Mouse (Mus musculus) neural tube, embryonic 12.5 days (tissue): ENCODE results near the gene Neurl2. TPM values are rescaled to one million over a fixed set of nuclear protein-coding genes. Genes with fewer than 3 reads are reported as not detected.
A peak's percentile ranks its signal among the peaks of the same experiment; 100 is the strongest.

Source experiments
- ATAC-seq: fragments of 200-750 bp; cut with Nextera tagmentation; 2 replicates; pipeline ENCODE4 v1.8.0; 2017; ENCODE audit warnings: low read depth, mild to moderate bottlenecking, moderate TSS enrichment, moderate library complexity; ENCODE audit not compliant: low FRiP score
- H3K27ac ChIP-seq: fragments of 300-500 bp; sonication (generic); 2 replicates; pipeline ENCODE4 v1.5.1; 2016
- H3K27me3 ChIP-seq: fragments of 300-500 bp; sonication (generic); replicated peaks from 2 replicates; pipeline ENCODE4 v1.6.1; 2016; ENCODE audit warnings: mild to moderate bottlenecking
- H3K36me3 ChIP-seq: fragments of 300-500 bp; sonication (generic); 2 replicates; pipeline ENCODE4 v1.6.1; 2016; ENCODE audit warnings: mild to moderate bottlenecking
- H3K4me1 ChIP-seq: fragments of 300-500 bp; sonication (generic); 2 replicates; pipeline ENCODE4 v1.6.1; 2016
- H3K4me2 ChIP-seq: fragments of 300-500 bp; sonication (generic); replicated peaks from 2 replicates; pipeline ENCODE4 v1.6.1; 2016; ENCODE audit warnings: mild to moderate bottlenecking
- H3K4me3 ChIP-seq: fragments of 300-500 bp; sonication (generic); 2 replicates; pipeline ENCODE4 v1.5.1; 2016
- H3K9ac ChIP-seq: fragments of 300-500 bp; sonication (generic); 2 replicates; pipeline ENCODE4 v1.6.1; 2016; ENCODE audit warnings: mild to moderate bottlenecking
- H3K9me3 ChIP-seq: fragments of 300-500 bp; sonication (generic); 2 replicates; pipeline ENCODE4 v1.6.1; 2016; ENCODE audit warnings: mild to moderate bottlenecking
- WGBS: fragments of 180-500 bp; shearing (Covaris S2); methylation state at CpG from one replicate; pipeline ENCODE4 v1.1.7; 2016; 5-methylcytosine and 5-hydroxymethylcytosine counted together
- polyA plus RNA-seq: library from polyadenylated mRNA; unstranded; fragments of >200 nt; fragmentation: Nextera tagmentation; extraction: Ambion mirVana; gene quantifications from 2 replicates; pipeline ENCODE4 v1.2.1, GENCODE M21; 2016

The Neurl2 gene
- polyA plus RNA-seq, 1 experiment from 2014 or later: 4.5 TPM

- no peak overlapping the region for H3K4me3 ChIP-seq
- H3K36me3 ChIP-seq: peaks cover 52% of the 10 kb centered on the region
- WGBS: 94% methylated on average over 18 of the region's 18 CpGs
- no peak overlapping the region for H3K4me2 ChIP-seq
- ATAC-seq: no peak
- H3K9me3 ChIP-seq: no peaks in the 10 kb centered on the region
- H3K27ac ChIP-seq: no peak overlapping the region
- no peaks in the 10 kb centered on the region for H3K4me1 ChIP-seq
- H3K9ac ChIP-seq: no peak overlapping the region
- H3K27me3 ChIP-seq: no peaks in the 10 kb centered on the region
These were observed 41.4 kb downstream of the Neurl2 start for GRCm38 (mm10) chr2:164791841-164792261.

- ATAC-seq: no peak
- H3K9me3 ChIP-seq: no peaks in the 10 kb centered on the region
These were observed 42.8 kb downstream of the Neurl2 start for GRCm38 (mm10) chr2:164790451-164790850.

GRCm38 (mm10) chr2:164788411-164788810 is 44.8 kb downstream of the Neurl2 start:
- H3K9ac ChIP-seq: no peak overlapping the region
- no peak overlapping the region for H3K4me3 ChIP-seq
- peaks cover 24% of the 10 kb centered on the region for H3K36me3 ChIP-seq
- H3K27me3 ChIP-seq: no peaks in the 10 kb centered on the region
- H3K4me2 ChIP-seq: no peak overlapping the region
- no peaks in the 10 kb centered on the region for H3K9me3 ChIP-seq
- 81% methylated on average over 4 of the region's 4 CpGs for WGBS
- no peak for ATAC-seq
- H3K27ac ChIP-seq: no peak overlapping the region
- no peaks in the 10 kb centered on the region for H3K4me1 ChIP-seq

More at GRCm38 (mm10) chr2:164790451-164790850, 42.8 kb downstream of the Neurl2 start:
- H3K27ac ChIP-seq: no peak overlapping the region
- no peak overlapping the region for H3K4me2 ChIP-seq
- H3K27me3 ChIP-seq: no peaks in the 10 kb centered on the region
- H3K9ac ChIP-seq: no peak overlapping the region
- H3K36me3 ChIP-seq: peaks cover 38% of the 10 kb centered on the region
- no peak overlapping the region for H3K4me3 ChIP-seq
- 85% methylated on average over 4 of the region's 4 CpGs for WGBS
- H3K4me1 ChIP-seq: no peaks in the 10 kb centered on the region

GRCm38 (mm10) chr2:164787779-164788178 is 45.5 kb downstream of the Neurl2 start:
- no peaks in the 10 kb centered on the region for H3K9me3 ChIP-seq
- H3K4me2 ChIP-seq: no peak overlapping the region
- no peaks in the 10 kb centered on the region for H3K4me1 ChIP-seq
- no peak overlapping the region for H3K27ac ChIP-seq
- H3K4me3 ChIP-seq: no peak overlapping the region
- no peak for ATAC-seq
- H3K36me3 ChIP-seq: peaks cover 18% of the 10 kb centered on the region
- H3K27me3 ChIP-seq: no peaks in the 10 kb centered on the region
- H3K9ac ChIP-seq: no peak overlapping the region
- 84% methylated on average over 10 of the region's 10 CpGs for WGBS

- WGBS: 89% methylated on average over 3 of the region's 3 CpGs
- peak overlapping the region; percentile 93 for H3K4me2 ChIP-seq
These were observed 46.2 kb downstream of the Neurl2 start for GRCm38 (mm10) chr2:164787032-164787431.

GRCm38 (mm10) chr2:164786388-164786885 is 46.8 kb downstream of the Neurl2 start:
- H3K9ac ChIP-seq: peak overlapping the region; percentile 71
- 0 out of 2 replicates have a peak, but pooled peaks have one; percentile 8 for ATAC-seq
- peak overlapping the region; percentile 60 for H3K4me3 ChIP-seq
- H3K4me2 ChIP-seq: peak overlapping the region; percentile 93
- H3K4me1 ChIP-seq: no peaks in the 10 kb centered on the region
- 11% methylated on average over 15 of the region's 15 CpGs for WGBS
- no peaks in the 10 kb centered on the region for H3K27me3 ChIP-seq
- peaks cover 4% of the 10 kb centered on the region for H3K36me3 ChIP-seq
- no peaks in the 10 kb centered on the region for H3K9me3 ChIP-seq
- no peak overlapping the region for H3K27ac ChIP-seq

More at GRCm38 (mm10) chr2:164787032-164787431, 46.2 kb downstream of the Neurl2 start:
- H3K4me3 ChIP-seq: no peak overlapping the region
- no peaks in the 10 kb centered on the region for H3K27me3 ChIP-seq
- no peaks in the 10 kb centered on the region for H3K4me1 ChIP-seq
- no peak overlapping the region for H3K9ac ChIP-seq
- no peak overlapping the region for H3K27ac ChIP-seq
- H3K36me3 ChIP-seq: peaks cover 10% of the 10 kb centered on the region
- no peak for ATAC-seq
- no peaks in the 10 kb centered on the region for H3K9me3 ChIP-seq

DNA sequence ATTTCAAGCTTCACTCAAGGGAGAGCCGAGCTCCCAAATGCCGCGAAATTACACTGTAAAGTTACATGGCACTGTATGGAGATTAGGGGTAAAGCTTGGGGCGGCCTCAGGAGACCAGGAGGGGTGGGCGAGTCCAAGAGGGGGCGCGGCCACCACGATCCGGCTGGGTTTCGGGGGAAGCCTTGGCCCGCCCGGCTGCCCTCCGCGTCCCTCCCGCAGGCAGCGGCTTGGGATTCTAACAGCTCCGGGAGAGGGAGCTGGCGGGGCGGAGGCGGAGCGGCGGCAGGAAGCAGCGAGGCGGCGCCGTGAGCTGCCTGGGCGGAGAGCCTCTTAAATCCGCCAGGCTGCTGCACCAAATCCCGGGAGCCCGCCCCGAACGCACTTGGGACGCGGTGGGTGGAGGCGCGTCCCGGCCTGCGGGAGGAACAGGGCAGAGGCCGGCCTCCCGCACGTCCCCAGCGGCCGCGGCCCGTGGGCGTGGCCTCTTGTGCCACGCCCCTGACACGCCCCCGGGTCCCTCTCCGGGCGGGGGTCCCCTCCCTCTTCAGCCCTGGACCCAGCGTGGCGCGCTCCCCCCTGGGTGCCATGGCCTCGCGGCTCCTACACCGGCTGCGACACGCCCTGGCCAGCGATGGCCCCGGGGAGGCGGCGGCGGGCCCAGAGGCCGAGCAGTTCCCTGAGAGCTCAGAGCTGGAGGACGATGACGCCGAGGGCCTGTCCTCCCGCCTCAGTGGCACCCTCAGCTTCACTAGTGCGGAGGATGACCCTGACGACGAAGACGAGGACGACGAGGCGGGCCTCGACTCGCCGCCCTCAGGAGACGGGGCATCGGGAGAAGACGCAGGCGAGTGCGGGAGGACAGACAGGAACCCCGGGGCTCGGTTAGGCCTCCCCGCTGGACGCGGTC is 47.5 kb downstream of the Neurl2 start, which contains the start of gene Snx21:
Snx21 (plus strand) TSS at position 343 of the 907 bp plus-strand sequence.
- ATAC-seq: peak; percentile 85
- H3K27me3 ChIP-seq: no peaks in the 10 kb centered on the region
- H3K4me3 ChIP-seq: peak within 1 kb of the TSS; percentile 60
- H3K36me3 ChIP-seq: peaks cover 3% of the 10 kb centered on the region; the same call in 1 of the 2 replicates
- no peaks in the 10 kb centered on the region for H3K4me1 ChIP-seq
- WGBS: under 1% methylated on average over 84 of the region's 89 CpGs
- H3K4me2 ChIP-seq: peak within 1 kb of the TSS; percentile 93
- H3K9me3 ChIP-seq: no peaks in the 10 kb centered on the region
- 0 out of 2 replicates have a peak within 1 kb of the TSS, but pooled peaks have one; percentile 17 for H3K27ac ChIP-seq
- H3K9ac ChIP-seq: peak within 1 kb of the TSS; percentile 71

- peaks cover 3% of the 10 kb centered on the region; the same call in 1 of the 2 replicates for H3K36me3 ChIP-seq
- 12% methylated on average over 7 of the region's 7 CpGs for WGBS
- peak overlapping the region; percentile 71; the same call in 1 of the 2 replicates for H3K9ac ChIP-seq
- no peaks in the 10 kb centered on the region for H3K27me3 ChIP-seq
- ATAC-seq: no peak
- peak overlapping the region; percentile 60 for H3K4me3 ChIP-seq
- H3K27ac ChIP-seq: no peak overlapping the region
- H3K9me3 ChIP-seq: no peaks in the 10 kb centered on the region
- no peaks in the 10 kb centered on the region for H3K4me1 ChIP-seq
- H3K4me2 ChIP-seq: peak overlapping the region; percentile 93
These were observed 48.3 kb downstream of the Neurl2 start for GRCm38 (mm10) chr2:164784869-164785420.

GRCm38 (mm10) chr2:164783926-164784581 is 49.2 kb downstream of the Neurl2 start:
- Histone ChIP-seq H3K36me3 (peaks cover 2% of the 10 kb centered on the region; the same call in 1 of the 2 replicates), H3K27ac (no peak overlapping the region), H3K27me3 (no peaks in the 10 kb centered on the region), H3K4me3 (no peak overlapping the region), H3K9me3 (no peaks in the 10 kb centered on the region), H3K4me1 (no peaks in the 10 kb centered on the region), H3K9ac (no peak overlapping the region), H3K4me2 (no peak overlapping the region)
- no peak for ATAC-seq
- WGBS: 79% methylated on average over 7 of the region's 7 CpGs

GRCm38 (mm10) chr2:164781876-164782275 is 51.4 kb downstream of the Neurl2 start:
- no peak overlapping the region for H3K4me2 ChIP-seq
- no peak overlapping the region for H3K9ac ChIP-seq
- no peaks in the 10 kb centered on the region for H3K36me3 ChIP-seq
- no peaks in the 10 kb centered on the region for H3K4me1 ChIP-seq
- H3K9me3 ChIP-seq: no peaks in the 10 kb centered on the region
- H3K27ac ChIP-seq: no peak overlapping the region
- H3K27me3 ChIP-seq: no peaks in the 10 kb centered on the region
- ATAC-seq: no peak
- 67% methylated on average over 4 of the region's 4 CpGs for WGBS
- no peak overlapping the region for H3K4me3 ChIP-seq
